Mouse (Mus musculus) kidney, postnatal 0 days (tissue): Measurements from ENCODE around the gene Aktip. TPM values are rescaled to one million over a fixed set of nuclear protein-coding genes. Genes with fewer than 3 reads are reported as not detected.

Source experiments
- ATAC-seq: fragments of 200-750 bp; cut with Nextera tagmentation; replicated peaks from 2 replicates; pipeline ENCODE4 v1.8.0; 2017; ENCODE audit warnings: low read depth, moderate number of reproducible peaks, moderate TSS enrichment, moderate library complexity; ENCODE audit not compliant: low FRiP score
- DNase-seq: peaks from one replicate; pipeline ENCODE4 v3.0.0-alpha.2; 2016; ENCODE audit warnings: low spot score
- H3K27ac ChIP-seq: fragments of 300-500 bp; sonication (generic); 2 replicates; pipeline ENCODE4 v1.5.1; 2014; ENCODE audit warnings: mild to moderate bottlenecking
- H3K27me3 ChIP-seq: fragments of 300-500 bp; sonication (generic); 2 replicates; pipeline ENCODE4 v1.6.1; 2014; ENCODE audit warnings: low read length, mixed read lengths; ENCODE audit not compliant: insufficient read depth
- H3K36me3 ChIP-seq: fragments of 300-500 bp; sonication (generic); 2 replicates; pipeline ENCODE4 v1.6.1; 2014; ENCODE audit warnings: low read length, mixed read lengths; ENCODE audit not compliant: insufficient read depth
- H3K4me1 ChIP-seq: fragments of 300-500 bp; sonication (generic); replicated peaks from 2 replicates; pipeline ENCODE4 v1.6.1; 2014; ENCODE audit warnings: antibody characterized with exemption, low read length, mixed read lengths; ENCODE audit not compliant: insufficient read depth
- H3K4me2 ChIP-seq: fragments of 300-500 bp; sonication (generic); 2 replicates; pipeline ENCODE4 v1.6.1; 2014; ENCODE audit warnings: mild to moderate bottlenecking, low read length, moderate library complexity, mixed read lengths
- H3K4me3 ChIP-seq: fragments of 300-500 bp; sonication (generic); replicated peaks from 2 replicates; pipeline ENCODE4 v1.5.1; 2014; ENCODE audit warnings: low read depth, low read length
- H3K9ac ChIP-seq: fragments of 300-500 bp; sonication (generic); 2 replicates; pipeline ENCODE4 v1.6.1; 2014; ENCODE audit warnings: low read depth, low read length
- H3K9me3 ChIP-seq: fragments of 300-500 bp; sonication (generic); replicated peaks from 2 replicates; pipeline ENCODE4 v1.6.1; 2016; ENCODE audit warnings: low read length, inconsistent platforms, mixed read lengths
- CTCF ChIP-seq: IDR thresholded peaks from 2 replicates; pipeline ENCODE4 v1.5.1; 2016; ENCODE audit warnings: antibody characterized with exemption, low read depth, mild to moderate bottlenecking, moderate library complexity
- WGBS: fragments of 180-500 bp; shearing (Covaris S2); extraction: QIAGEN DNeasy Blood & Tissue Kit; methylation state at CpG from one replicate; pipeline ENCODE4 v1.1.7; 2014; 5-methylcytosine and 5-hydroxymethylcytosine counted together
- polyA plus RNA-seq: library from polyadenylated mRNA; unstranded; fragments of >200 nt; fragmentation: Nextera tagmentation; extraction: Ambion mirVana; gene quantifications from 2 replicates; pipeline ENCODE4 v1.2.1, GENCODE M21; 2015

Aktip gene
- polyA plus RNA-seq, 1 experiment from 2014 or later = 116 TPM

DNA sequence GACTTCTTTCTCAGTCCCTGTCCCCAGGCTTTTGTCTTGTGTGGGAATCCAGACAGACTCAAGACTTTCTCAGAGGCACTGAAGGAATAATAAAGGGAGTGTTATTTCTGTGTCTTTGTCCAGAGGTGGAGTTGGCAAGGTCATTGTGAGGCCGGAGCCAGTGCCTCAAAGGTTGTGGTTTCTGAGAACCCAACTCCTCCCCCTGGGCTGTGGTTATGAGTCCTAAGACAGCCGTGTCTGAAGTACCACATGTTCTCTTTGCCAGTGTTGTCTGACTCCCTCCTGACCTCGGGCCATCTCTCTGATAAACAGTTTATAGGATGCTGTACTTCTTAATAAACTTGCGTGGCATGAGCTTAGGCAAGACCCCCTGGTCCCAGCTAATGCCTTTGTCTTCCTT lies 134.6 kb downstream of the Aktip start:
- ATAC-seq (no peak), DNase-seq (no peak)
- Histone ChIP-seq H3K4me3 (no peak overlapping the region), H3K4me2 (no peak overlapping the region), H3K4me1 (peaks cover 5% of the 10 kb centered on the region; the same call in 1 of the 2 replicates), H3K9ac (no peak overlapping the region), H3K27ac (no peak overlapping the region), H3K9me3 (no peaks in the 10 kb centered on the region), H3K27me3 (no peaks in the 10 kb centered on the region), H3K36me3 (no peaks in the 10 kb centered on the region)
- TF ChIP-seq CTCF = no peak
- WGBS = 68% methylated on average over 4 of the region's 4 CpGs

Other genes starting within 250 kb of the Aktip start
- gene Rbl2, start 129.9 kb downstream of the Aktip start, polyA plus RNA-seq = 14.8 and 16.5 TPM in 2 replicates
- 8.6 and 8.7 TPM in 2 replicates for gene Rpgrip1l, start 113.3 kb upstream of the Aktip start, polyA plus RNA-seq
- gene Fto, start 113.5 kb upstream of the Aktip start, polyA plus RNA-seq = 55.3 and 61.8 TPM in 2 replicates